Mouse (Mus musculus): ENCODE measurements around the gene Sirt7.

The Sirt7 gene

DNA sequence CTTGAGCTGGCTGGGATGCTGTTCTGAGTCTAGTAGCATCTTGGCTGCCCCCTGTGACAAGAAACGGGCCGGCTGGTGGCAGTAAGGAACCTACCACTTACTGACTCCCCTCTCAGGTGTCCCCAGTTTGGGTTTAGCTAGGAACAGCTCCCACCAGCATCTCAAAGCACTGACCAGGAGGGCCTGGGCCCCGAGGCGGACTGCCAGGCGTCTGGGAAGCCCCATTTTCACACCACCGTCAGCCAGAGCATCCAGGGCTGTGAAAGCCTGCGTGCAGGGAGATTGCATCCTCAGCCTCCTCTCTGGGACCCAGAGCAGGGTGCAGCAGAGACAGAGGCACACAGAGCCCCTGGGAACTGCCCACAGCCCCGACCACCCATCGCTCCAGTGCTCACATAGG lies 16.2 kb upstream of the Sirt7 start:
- no peak for DNase-seq (ENCODE audit: low spot score in 2 of 2)

- DNase-seq (ENCODE audit: low spot score in 2 of 2), result no peak
Observed at GRCm38 (mm10) chr11:120634810-120635209, 9.8 kb upstream of the Sirt7 start.

DNA sequence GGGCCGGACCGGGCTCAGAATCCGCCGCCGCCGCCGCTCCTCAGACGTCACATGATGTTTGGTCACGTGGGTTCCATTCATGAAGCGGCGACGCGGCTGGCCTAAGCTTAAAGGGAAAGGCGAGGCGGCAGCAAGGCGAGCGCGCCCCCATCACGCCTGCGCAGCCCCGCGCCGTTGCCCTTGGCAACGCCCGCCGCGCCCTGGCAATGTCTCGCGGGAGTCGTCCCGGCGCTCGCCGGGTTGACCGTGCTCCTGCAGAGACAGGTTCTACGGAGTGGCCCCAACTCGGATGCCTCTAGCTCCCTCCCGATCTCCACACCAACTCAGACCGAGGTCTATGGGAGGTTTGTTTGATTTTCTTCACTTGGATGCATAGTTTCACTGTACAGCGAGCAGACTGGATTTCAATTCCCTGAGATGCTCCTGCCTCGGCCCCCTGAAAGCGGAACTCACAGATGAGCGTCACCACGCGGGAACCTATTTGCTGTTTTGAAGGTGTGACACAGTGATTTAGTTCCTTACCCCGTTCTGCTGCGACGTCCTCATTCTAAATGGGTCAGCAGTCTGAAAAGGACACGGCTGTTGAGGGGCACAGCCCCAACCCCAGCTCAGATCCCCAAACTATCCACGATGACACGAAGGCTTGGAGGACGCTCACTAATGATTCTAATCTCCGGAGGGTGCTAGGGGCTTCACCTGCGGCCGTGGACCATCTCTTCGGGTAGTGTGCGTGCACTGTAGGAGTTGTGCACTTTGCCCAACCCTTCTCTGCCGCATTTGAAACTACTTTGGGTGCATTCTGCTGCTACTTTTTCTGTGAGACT lies 8.7 kb upstream of the Sirt7 start, which contains the start of gene Mafg:
Gene Mafg (minus strand): TSS at position 81 of the 824 bp plus-strand sequence.
- DNase-seq (ENCODE audit: low spot score in 2 of 2), result peak; percentile 89 to 92

DNA sequence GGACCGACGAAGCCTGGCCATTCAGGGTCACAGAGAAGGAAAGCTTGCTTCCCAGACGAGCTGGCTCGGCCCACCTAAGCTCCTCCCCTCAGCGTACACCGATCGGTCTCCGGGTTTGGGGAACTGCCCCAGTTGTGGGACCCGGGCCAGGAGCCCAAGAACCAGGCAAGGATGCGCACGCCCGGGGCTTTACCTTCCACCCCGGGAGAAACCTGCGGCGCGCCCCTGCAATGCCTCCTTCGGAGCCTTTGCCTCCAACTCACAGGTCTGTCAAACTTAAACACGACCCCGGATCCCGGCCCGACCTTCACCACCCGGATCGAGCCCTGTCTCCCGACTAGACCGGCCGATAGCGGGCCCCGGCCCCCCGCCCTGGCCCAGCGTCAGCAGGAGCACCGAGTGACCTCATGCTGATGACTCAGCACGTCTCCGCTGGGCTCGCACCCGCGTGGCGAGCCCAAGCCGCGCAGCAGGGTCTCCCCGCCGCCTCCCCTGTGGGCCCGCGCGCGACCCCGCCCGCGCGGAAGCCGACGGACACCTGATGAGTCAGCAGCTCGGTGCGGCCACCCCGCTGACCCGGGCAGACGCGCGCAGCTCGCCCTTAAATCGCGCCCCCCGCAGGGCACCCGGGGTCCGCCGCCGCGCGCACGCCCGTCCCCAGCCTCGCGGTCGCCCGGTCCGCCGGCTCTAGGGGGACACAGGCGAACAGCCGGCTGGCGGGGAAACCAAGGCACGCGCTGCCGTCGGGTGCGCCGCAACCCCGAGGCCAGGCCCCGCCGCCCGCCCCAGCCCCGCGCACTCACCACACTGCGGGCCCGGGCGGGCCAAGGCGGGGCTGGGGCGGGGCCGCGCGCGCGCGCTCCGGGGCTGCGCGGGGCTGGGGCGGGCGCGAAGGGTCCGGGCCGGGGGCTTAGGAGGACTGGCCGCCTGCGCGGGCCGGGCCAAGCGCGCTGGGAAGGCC lies 7.8 kb upstream of the Sirt7 start:
- peak; percentile 69 to 79 for DNase-seq (ENCODE audit: low spot score in 2 of 2)

- peak; percentile 30 to 65 for DNase-seq (ENCODE audit: low spot score in 2 of 2)
Observed at GRCm38 (mm10) chr11:120631726-120632448, 6.8 kb upstream of the Sirt7 start.

DNA sequence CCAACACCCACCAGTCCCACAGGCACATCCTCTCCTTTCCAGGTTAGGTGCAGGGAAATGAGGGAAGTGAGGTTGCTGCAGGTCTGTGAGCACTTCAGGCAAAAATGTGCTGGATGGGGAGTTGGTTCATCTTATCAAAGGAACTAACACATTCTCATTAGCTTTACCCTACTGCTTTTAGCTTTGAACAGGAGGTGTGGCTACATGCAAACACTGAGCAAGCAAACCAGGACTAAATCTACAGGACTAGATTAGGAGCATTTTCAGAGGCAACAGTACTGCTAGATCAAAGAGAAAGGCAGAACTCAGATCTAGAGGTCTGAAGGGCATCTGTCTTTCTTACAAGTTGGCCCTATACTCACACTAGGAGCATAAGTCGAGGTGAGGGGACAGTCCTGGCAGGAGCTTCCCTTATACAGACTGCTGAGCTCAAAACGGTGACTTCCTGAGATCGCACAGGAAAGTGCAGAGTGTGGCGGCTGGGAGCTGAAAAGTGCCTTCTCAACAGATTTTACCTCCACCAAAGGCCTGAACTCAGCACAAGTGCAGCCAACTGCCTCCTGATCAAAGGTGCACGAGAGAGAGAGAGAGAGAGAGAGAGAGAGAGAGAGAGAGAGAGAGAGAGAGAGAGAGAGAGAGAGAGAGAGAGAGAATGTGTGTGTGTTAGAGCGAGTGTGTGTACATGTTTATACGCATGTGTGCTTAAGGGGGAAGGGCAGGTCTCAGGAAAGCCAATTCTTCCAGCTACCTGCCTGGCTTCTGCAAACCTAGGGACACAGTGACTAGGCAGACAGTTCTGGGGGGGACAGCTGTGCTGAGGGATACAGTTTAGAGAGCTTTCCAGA lies 6.1 kb upstream of the Sirt7 start:
- DNase-seq (ENCODE audit: low spot score in 2 of 2), result no peak

GRCm38 (mm10) chr11:120630401-120630871 lies 5.4 kb upstream of the Sirt7 start:
- peak; percentile 24 to 64 for DNase-seq (ENCODE audit: low spot score in 2 of 2)

DNA sequence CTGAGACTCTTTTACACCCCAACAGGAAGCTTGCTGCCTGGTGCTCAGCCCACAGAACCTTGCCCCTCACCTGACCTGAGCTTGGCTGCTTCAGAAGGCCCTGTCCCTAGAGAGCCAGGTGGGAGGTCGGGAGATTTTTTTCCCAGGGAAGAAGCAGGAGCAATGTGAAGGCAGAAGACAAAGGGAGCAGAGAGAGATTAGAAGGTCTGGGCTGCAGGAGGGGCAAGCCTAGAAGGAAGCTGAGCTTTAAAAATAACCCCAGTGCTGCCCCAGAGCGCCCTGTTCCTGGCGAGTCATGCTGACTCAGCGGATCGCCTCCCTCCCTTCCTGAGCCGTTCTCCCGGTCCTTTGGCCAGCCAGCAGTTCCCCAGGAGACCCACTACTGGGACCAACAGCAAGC lies 4.9 kb upstream of the Sirt7 start:
- peak; percentile 59 to 66 for DNase-seq (ENCODE audit: low spot score in 2 of 2)

GRCm38 (mm10) chr11:120629341-120629730 lies 4.3 kb upstream of the Sirt7 start:
- DNase-seq (ENCODE audit: low spot score in 2 of 2), result peak; percentile 72 to 76

DNA sequence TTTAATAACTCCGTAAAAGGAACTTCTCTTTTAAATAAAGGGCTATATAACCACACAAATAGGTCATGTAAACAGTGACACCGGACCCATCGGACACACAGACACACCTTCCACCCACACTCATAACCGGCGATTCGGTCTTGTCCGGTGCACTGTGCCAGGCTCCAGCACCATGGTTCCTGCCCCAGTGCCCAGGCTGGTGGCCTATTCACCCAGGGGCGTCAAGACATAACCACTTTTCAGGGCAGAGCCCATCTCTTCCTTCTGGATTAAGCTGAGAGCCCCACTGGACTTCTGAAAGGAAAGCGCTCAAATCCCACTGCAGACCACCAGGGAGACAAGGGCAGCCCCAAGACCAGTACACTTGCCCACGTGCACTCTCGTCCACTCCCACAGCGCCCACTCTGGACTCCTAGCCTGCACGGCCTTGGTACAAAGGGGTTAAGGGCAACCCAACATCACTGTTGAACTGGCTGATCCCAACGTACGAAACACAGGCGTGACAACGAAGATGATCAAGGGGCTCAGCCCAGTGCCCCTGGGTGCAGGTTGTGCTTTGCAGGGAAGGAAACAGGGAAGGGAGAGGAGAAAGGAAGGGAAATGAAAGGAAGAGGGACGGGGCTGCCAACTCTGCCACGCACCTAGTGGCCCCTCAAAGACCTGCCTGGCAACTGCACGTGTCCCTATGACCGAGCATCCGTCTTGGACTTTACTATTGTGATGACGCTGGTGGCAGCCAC lies 3.7 kb upstream of the Sirt7 start:
- no peak for DNase-seq (ENCODE audit: low spot score in 2 of 2)

- peak; percentile 79 to 83 for DNase-seq (ENCODE audit: low spot score in 2 of 2)
Observed at GRCm38 (mm10) chr11:120627468-120628300, 2.6 kb upstream of the Sirt7 start.

GRCm38 (mm10) chr11:120626785-120627467 lies 1.9 kb upstream of the Sirt7 start:
- DNase-seq (ENCODE audit: low spot score in 2 of 2), result no peak

DNA sequence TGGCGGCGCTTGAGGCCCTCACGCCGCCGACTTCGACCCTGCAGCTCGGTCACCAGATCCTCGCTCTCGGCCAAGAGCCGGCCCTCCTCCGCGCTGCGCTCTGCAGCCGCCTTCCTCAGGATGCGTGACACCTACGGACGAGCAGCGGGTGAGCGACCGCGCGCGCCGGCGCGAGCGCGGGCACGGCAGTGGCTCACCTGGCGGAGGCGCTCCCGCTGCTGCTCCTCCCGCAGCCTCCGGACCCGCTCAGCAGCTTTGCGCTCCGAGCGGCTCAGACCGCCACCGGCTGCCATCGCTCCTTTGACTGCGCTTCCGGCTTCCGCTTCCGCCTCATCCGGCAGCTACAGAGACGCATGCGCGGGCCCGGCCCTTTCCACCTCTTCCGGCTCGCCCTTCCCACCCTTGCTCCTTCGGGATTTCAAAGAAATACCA lies 344 bp downstream of the Sirt7 start:
- DNase-seq (ENCODE audit: low spot score in 2 of 2), result peak; percentile 87 to 88

GRCm38 (mm10) chr11:120623961-120624679 lies 920 bp downstream of the Sirt7 start:
- DNase-seq (ENCODE audit: low spot score in 2 of 2), result peak; percentile 75 to 78

GRCm38 (mm10) chr11:120622805-120623204 lies 2.2 kb downstream of the Sirt7 start:
- DNase-seq (ENCODE audit: low spot score in 2 of 2), result no peak

- DNase-seq (ENCODE audit: low spot score in 2 of 2), result no peak
Observed at GRCm38 (mm10) chr11:120620195-120620594, 4.8 kb downstream of the Sirt7 start.

DNA sequence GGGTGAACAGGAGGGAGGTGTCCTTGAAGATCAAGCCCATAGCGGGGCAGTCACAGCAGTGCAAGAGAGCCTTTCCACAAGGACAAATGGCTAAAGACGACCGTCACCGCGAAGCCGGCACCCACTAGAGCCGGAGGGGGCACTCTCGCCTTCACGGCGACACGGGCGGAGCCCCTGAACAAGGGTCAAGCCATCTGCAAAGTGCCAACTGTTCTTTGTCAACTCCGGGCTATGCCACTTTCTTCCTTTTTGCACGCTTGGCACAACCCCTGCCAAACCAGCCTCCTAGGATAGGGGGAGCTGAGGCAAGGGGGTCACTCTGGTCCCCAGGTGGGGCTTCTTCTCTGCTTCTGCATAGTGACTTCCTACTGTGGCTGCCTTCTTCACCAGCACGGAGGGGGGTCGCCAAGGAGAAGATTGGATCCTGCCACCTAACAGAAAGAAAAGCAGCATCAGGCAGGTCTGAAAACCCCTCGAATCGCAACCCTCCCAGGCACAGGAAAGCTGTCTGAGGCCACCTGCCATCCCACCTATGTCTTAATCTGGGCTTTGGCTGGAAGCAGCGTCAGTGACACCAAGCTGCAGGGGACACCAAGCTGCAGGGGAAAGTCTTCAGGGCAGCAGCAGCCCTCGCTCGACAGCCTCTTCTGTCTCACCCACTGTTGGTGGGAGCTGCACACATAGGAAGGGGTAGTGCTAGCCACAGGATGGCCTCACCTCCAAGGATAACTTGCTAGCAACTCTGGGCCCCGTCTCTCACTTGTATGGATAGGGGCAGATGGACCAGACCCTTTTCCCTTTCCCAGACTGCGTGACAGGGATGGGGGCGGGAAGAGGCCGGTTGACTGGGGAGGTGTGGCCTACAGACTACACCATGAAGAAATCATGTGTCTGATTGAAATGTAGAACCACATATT lies 6.2 kb downstream of the Sirt7 start:
- no peak for DNase-seq (ENCODE audit: low spot score in 2 of 2)
